Mouse (Mus musculus) G1E (cell line): ENCODE measurements around the gene Rnf10. TPM values are rescaled to one million over a fixed set of nuclear protein-coding genes. Genes with fewer than 3 reads are reported as not detected.

ENCODE experiments used
- ATAC-seq: 2 replicates; pipeline ENCODE4 v1.8.0; 2016; ENCODE audit warnings: mild to moderate bottlenecking; ENCODE audit not compliant: insufficient number of reproducible peaks, poor library complexity, low FRiP score, severe bottlenecking; ENCODE audit errors: extremely low read depth
- DNase-seq: peaks from one replicate; pipeline ENCODE4 v3.0.0; 2012; ENCODE audit warnings: low spot score
- H3K27me3 ChIP-seq: 2 replicates; pipeline ENCODE4 v1.6.1; 2012; ENCODE audit warnings: mild to moderate bottlenecking, low read length, inconsistent platforms; ENCODE audit not compliant: insufficient read depth
- H3K36me3 ChIP-seq: replicated peaks from 2 replicates; pipeline ENCODE3; 2012; ENCODE audit warnings: mild to moderate bottlenecking, inconsistent platforms
- H3K4me1 ChIP-seq: 2 replicates; pipeline ENCODE4 v1.6.1; 2012; ENCODE audit warnings: low read depth, low read length, inconsistent platforms, mixed read lengths; ENCODE audit not compliant: insufficient read depth
- H3K4me3 ChIP-seq: 2 replicates; pipeline ENCODE4 v1.5.1; 2012; ENCODE audit warnings: low read depth, mild to moderate bottlenecking, inconsistent platforms, low read length, moderate library complexity, mixed read lengths
- H3K9me3 ChIP-seq: replicated peaks from 2 replicates; pipeline ENCODE4 v1.6.1; 2012; ENCODE audit warnings: inconsistent platforms
- CTCF ChIP-seq: IDR thresholded peaks from 2 replicates; pipeline ENCODE4 v1.5.1; 2012; ENCODE audit warnings: low read depth, low read length, inconsistent platforms, mixed read lengths
- GATA1 ChIP-seq: IDR thresholded peaks from 2 replicates; pipeline ENCODE4 v1.6.1; 2012; ENCODE audit warnings: borderline replicate concordance, low read length, inconsistent platforms, mixed read lengths
- GATA2 ChIP-seq: IDR thresholded peaks from 2 replicates; pipeline ENCODE4 v1.6.1; 2012; ENCODE audit warnings: low read depth, low read length, inconsistent platforms, borderline replicate concordance
- POLR2AphosphoS5 ChIP-seq: IDR thresholded peaks from 2 replicates; pipeline ENCODE4 v1.6.1; 2012; ENCODE audit warnings: low read depth, low read length, inconsistent platforms; ENCODE audit not compliant: insufficient replicate concordance
- TAL1 ChIP-seq: conservative IDR thresholded peaks from 2 replicates; pipeline ENCODE4 v1.6.1; 2012; ENCODE audit warnings: low read depth, low read length, inconsistent platforms, mixed read lengths
- polyA plus RNA-seq: library from polyadenylated mRNA; stranded (reverse); fragments of >175 nt; gene quantifications from 2 replicates; pipeline ENCODE4 v1.2.3, GENCODE M21; 2012
- total RNA-seq, 2 experiments: library from RNA; stranded (forward) in 1 of 2; stranded (reverse) in 1 of 2; fragments of 200-1000 nt in 1 of 2; fragments of >200 nt in 1 of 2; fragmentation: Nextera tagmentation in 1 of 2; gene quantifications; 2 replicates each; pipeline ENCODE4 v1.2.3; 2014 to 2017

The Rnf10 gene
- total and polyA plus RNA-seq, 3 experiments: 56.9 to 202 (median 87.3) TPM

DNA sequence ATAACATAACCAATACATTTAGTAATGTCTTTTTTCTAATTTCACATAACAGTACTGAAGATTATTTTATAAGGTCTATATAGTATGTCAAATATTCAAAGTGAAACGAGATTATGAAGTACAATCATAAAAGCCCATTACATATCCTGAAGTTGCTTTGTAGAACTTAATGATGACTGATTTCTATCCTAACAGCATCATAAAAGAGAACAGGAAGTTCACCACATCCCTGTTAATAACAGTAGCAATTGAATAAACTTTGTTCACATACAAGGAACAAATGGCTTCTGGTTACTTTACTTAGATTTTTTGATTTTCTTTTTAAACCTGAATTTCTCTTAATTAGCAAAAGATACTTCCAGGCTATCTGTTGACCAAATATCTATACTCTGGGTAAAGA is 10.8 kb downstream of the Rnf10 start:
- DNase-seq (no peak), ATAC-seq (no peak)
- no peak overlapping the region for H3K4me3 ChIP-seq
- no peak for TF ChIP-seq GATA1
- no peak for TF ChIP-seq CTCF
- TF ChIP-seq TAL1: no peak
- TF ChIP-seq POLR2AphosphoS5: no peak
- TF ChIP-seq GATA2: no peak
- no peaks in the 10 kb centered on the region for H3K9me3 ChIP-seq
- peaks cover 48% of the 10 kb centered on the region for H3K4me1 ChIP-seq
- no peaks in the 10 kb centered on the region for H3K27me3 ChIP-seq
- H3K36me3 ChIP-seq: peaks cover 88% of the 10 kb centered on the region

- no peaks in the 10 kb centered on the region for H3K9me3 ChIP-seq
- ATAC-seq (no peak), DNase-seq (no peak)
- no peaks in the 10 kb centered on the region for H3K27me3 ChIP-seq
- peaks cover 44% of the 10 kb centered on the region for H3K4me1 ChIP-seq
- peaks cover 89% of the 10 kb centered on the region for H3K36me3 ChIP-seq
- TF ChIP-seq GATA1: no peak
- no peak for TF ChIP-seq POLR2AphosphoS5
- TF ChIP-seq GATA2: no peak
- no peak for TF ChIP-seq TAL1
- no peak for TF ChIP-seq CTCF
- no peak overlapping the region for H3K4me3 ChIP-seq
Observed at GRCm38 (mm10) chr5:115261141-115261540, 11.6 kb downstream of the Rnf10 start.

GRCm38 (mm10) chr5:115260356-115260755 is 12.3 kb downstream of the Rnf10 start:
- no peaks in the 10 kb centered on the region for H3K9me3 ChIP-seq
- TF ChIP-seq POLR2AphosphoS5 (no peak), GATA1 (no peak), TAL1 (no peak), GATA2 (no peak), CTCF (no peak)
- DNase-seq: no peak
- H3K4me1 ChIP-seq: peaks cover 40% of the 10 kb centered on the region
- H3K4me3 ChIP-seq: no peak overlapping the region
- H3K36me3 ChIP-seq: peaks cover 90% of the 10 kb centered on the region
- ATAC-seq: no peak
- H3K27me3 ChIP-seq: no peaks in the 10 kb centered on the region

DNA sequence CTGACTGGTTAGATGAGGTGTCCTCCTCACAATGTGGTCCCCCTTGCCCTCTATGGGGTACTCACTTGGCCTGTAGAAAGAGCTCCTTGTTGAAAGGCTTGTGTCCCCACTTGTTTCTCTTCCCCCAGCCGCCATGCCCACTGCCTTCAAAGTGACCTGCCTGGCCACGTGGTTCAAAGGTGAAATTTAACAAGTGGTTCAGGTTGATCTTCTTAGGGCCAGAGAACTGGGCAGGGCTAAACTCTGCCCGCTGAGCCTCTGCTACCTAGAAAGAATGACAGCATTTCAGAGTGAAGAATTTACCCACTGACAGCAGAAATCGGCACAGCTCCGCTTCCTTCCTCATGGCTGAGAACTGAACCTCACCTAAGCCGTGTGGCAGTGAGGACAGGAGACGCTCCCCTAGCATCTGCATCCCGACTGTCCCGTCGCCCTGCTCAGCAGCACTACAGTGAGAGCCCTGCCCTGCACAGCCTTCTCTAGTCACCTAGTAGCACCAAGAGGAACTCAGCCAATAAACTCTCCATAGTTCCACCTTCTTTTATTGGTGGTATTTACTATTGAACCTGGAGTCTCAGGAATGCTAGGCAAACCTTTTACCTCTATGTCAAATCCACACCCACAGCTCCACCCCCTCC is 15.7 kb downstream of the Rnf10 start:
- no peaks in the 10 kb centered on the region for H3K9me3 ChIP-seq
- peaks cover 18% of the 10 kb centered on the region for H3K4me1 ChIP-seq
- no peaks in the 10 kb centered on the region for H3K27me3 ChIP-seq
- DNase-seq: no peak
- H3K4me3 ChIP-seq: no peak overlapping the region
- ATAC-seq: no peak
- peaks cover 69% of the 10 kb centered on the region for H3K36me3 ChIP-seq
- TF ChIP-seq TAL1 (no peak), GATA2 (no peak), GATA1 (no peak)

DNA sequence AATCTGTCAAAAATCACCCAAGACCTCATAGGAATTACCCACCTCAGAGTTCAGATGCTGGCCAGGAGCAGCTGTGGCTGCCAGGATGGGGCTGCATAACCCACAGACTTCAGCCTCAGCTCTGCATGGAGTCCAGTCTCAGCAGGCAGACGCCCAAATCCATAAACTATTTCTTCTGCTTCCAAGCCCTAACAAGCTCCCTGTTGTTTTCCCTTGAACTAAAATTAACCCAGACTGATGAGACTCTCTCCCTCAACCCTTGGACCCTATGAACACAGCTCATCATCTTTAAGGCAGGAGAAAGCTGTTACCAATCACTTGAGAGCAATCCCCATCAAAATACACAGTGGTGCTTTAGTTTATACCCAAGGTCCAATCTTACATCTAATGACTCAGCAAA is 17.2 kb downstream of the Rnf10 start:
- Histone ChIP-seq H3K36me3 (peaks cover 70% of the 10 kb centered on the region), H3K4me3 (no peak overlapping the region), H3K4me1 (peaks cover 11% of the 10 kb centered on the region), H3K9me3 (no peaks in the 10 kb centered on the region), H3K27me3 (no peaks in the 10 kb centered on the region)
- DNase-seq (no peak), ATAC-seq (no peak)
- no peak for TF ChIP-seq CTCF
- TF ChIP-seq GATA2: no peak
- TF ChIP-seq GATA1: no peak
- TF ChIP-seq POLR2AphosphoS5: no peak
- TF ChIP-seq TAL1: no peak

DNA sequence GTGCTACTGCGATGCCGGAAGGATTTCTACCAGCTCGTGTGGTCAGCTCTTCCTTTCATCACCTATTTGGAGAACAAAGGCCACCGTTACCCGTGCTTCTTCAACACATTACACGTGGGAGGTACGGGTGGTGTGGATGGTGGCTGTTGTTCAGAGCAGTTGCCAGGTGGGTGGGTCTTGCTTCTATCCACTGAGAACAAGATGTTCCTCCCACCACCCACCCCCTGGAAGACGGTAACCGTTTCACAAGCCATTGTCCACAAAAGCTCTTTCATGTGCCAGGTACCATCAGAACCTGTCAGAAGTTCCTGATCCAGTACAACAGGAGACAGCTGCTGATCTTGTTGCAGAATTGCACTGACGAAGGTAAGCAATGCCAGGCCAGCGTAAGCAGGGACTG is 32.5 kb downstream of the Rnf10 start:
- Histone ChIP-seq H3K36me3 (peaks cover 59% of the 10 kb centered on the region), H3K4me1 (peaks cover 27% of the 10 kb centered on the region), H3K9me3 (0 out of 2 replicates have a peak, but pooled peaks cover under 1% of the 10 kb centered on the region), H3K4me3 (no peak overlapping the region), H3K27me3 (peaks cover 7% of the 10 kb centered on the region)
- DNase-seq (no peak), ATAC-seq (no peak)
- TF ChIP-seq TAL1: no peak
- no peak for TF ChIP-seq GATA1
- no peak for TF ChIP-seq CTCF
- no peak for TF ChIP-seq GATA2
- TF ChIP-seq POLR2AphosphoS5: no peak

- H3K4me1 ChIP-seq: peaks cover 28% of the 10 kb centered on the region
- peaks cover 45% of the 10 kb centered on the region for H3K36me3 ChIP-seq
- H3K9me3 ChIP-seq: 0 out of 2 replicates have a peak, but pooled peaks cover 3% of the 10 kb centered on the region
- peaks cover 16% of the 10 kb centered on the region for H3K27me3 ChIP-seq
- no peak for ATAC-seq
- no peak for DNase-seq
- TF ChIP-seq POLR2AphosphoS5 (no peak), GATA2 (no peak), TAL1 (no peak), GATA1 (no peak), CTCF (no peak)
- peak overlapping the region; percentile 98; the same call in 1 of the 2 replicates for H3K4me3 ChIP-seq
Observed at GRCm38 (mm10) chr5:115238729-115239195, 33.9 kb downstream of the Rnf10 start.
